Mouse (Mus musculus) liver, embryonic 12.5 days (tissue): ENCODE measurements around the gene Rnf123. TPM values are rescaled to one million over a fixed set of nuclear protein-coding genes. Genes with fewer than 3 reads are reported as not detected.
A peak's percentile ranks its signal among the peaks of the same experiment; 100 is the strongest.

ENCODE experiments used
- ATAC-seq: fragments of 200-750 bp; cut with Nextera tagmentation; 2 replicates; pipeline ENCODE4 v1.8.0; 2017; ENCODE audit warnings: moderate number of reproducible peaks, mild to moderate bottlenecking, moderate library complexity
- H3K27ac ChIP-seq: fragments of 300-500 bp; sonication (generic); 2 replicates; pipeline ENCODE4 v1.5.1; 2016; ENCODE audit warnings: mild to moderate bottlenecking
- H3K27me3 ChIP-seq: fragments of 300-500 bp; sonication (generic); replicated peaks from 2 replicates; pipeline ENCODE4 v1.6.1; 2016; ENCODE audit warnings: mild to moderate bottlenecking, moderate library complexity
- H3K36me3 ChIP-seq: fragments of 300-500 bp; sonication (generic); 2 replicates; pipeline ENCODE4 v1.6.1; 2016; ENCODE audit warnings: mild to moderate bottlenecking, moderate library complexity
- H3K4me1 ChIP-seq: fragments of 300-500 bp; sonication (generic); 2 replicates; pipeline ENCODE4 v1.6.1; 2016
- H3K4me2 ChIP-seq: fragments of 300-500 bp; sonication (generic); 2 replicates; pipeline ENCODE4 v1.6.1; 2016; ENCODE audit warnings: mild to moderate bottlenecking, moderate library complexity
- H3K4me3 ChIP-seq: fragments of 300-500 bp; sonication (generic); 2 replicates; pipeline ENCODE4 v1.5.1; 2016; ENCODE audit warnings: mild to moderate bottlenecking, moderate library complexity
- H3K9ac ChIP-seq: fragments of 300-500 bp; sonication (generic); 2 replicates; pipeline ENCODE4 v1.6.1; 2016; ENCODE audit warnings: mild to moderate bottlenecking, moderate library complexity
- H3K9me3 ChIP-seq: fragments of 300-500 bp; sonication (generic); replicated peaks from 2 replicates; pipeline ENCODE4 v1.6.1; 2016; ENCODE audit warnings: mild to moderate bottlenecking, moderate library complexity
- WGBS: fragments of 180-500 bp; shearing (Covaris S2); methylation state at CpG from one replicate; pipeline ENCODE4 v1.1.7; 2016; ENCODE audit not compliant: insufficient replicate concordance; 5-methylcytosine and 5-hydroxymethylcytosine counted together
- polyA plus RNA-seq: library from polyadenylated mRNA; unstranded; fragments of >200 nt; fragmentation: Nextera tagmentation; extraction: Ambion mirVana; gene quantifications from 2 replicates; pipeline ENCODE4 v1.2.1, GENCODE M21; 2016

Rnf123 gene
- polyA plus RNA-seq, 1 experiment from 2014 or later = 96.6 TPM

- peak overlapping the region; percentile 91 for H3K27ac ChIP-seq
- H3K4me3 ChIP-seq = peak overlapping the region; percentile 79
- 0 out of 2 replicates have a peak, but pooled peaks have one; percentile 1 for ATAC-seq
- WGBS = 1% methylated on average over 19 of the region's 19 CpGs
- no peaks in the 10 kb centered on the region for H3K27me3 ChIP-seq
- H3K4me2 ChIP-seq = peak overlapping the region; percentile 94
- H3K36me3 ChIP-seq = peaks cover 68% of the 10 kb centered on the region
- H3K9ac ChIP-seq = peak overlapping the region; percentile 73
- peaks cover 66% of the 10 kb centered on the region for H3K4me1 ChIP-seq
- H3K9me3 ChIP-seq = no peaks in the 10 kb centered on the region
These were observed 34.6 kb downstream of the Rnf123 start for GRCm38 (mm10) chr9:108048566-108048955.

DNA sequence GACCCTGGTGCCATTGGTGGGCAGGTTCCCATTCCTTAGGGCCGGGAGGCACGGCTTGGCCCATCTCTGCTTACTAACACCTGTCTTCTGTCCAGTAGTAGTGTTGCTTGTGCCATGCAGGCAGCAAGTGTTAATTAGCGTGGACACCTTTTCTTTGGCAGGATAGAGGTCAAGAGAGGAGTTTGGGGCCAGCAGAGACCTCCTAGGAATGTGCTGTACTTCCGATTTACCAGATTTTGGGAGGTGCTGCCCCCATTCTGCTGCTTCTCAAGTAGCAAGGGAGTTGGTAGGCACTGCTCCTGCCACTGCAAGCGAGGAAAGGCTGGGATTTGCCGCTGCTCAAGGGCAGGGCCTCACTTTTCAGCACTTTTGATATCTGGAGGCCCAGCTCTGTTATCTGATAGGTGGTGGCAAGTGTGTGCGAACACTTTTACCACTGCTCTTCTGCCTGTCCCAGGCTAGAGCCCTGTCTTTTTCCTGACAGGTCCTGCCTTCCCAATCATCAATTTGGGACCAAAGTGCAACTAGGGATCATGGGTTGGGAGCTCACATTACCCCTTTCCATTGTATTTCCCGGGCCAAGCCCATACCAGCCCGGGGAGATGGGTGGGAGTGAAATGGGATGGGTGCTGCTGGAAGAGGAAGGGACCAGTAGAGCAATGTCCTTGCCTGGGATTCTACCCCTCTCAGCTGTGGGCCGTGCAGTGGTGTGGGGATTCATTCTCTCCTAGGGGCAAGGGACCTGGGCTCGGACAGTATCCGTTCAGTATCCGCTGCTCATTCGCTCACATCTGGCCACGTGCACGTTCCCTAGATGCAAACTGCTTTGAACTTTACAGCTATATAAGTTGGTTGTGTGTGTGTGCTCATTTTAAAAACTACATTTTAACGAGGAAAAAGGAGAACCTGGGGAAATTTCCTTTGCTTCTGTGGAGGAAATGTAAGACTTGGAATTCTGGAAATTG is 35.3 kb downstream of the Rnf123 start:
- H3K27me3 ChIP-seq = no peaks in the 10 kb centered on the region
- H3K36me3 ChIP-seq = peaks cover 70% of the 10 kb centered on the region
- H3K9ac ChIP-seq = peak overlapping the region; percentile 73
- WGBS = 36% methylated on average over 17 of the region's 17 CpGs
- H3K4me1 ChIP-seq = peaks cover 59% of the 10 kb centered on the region
- peak overlapping the region; percentile 79 for H3K4me3 ChIP-seq
- no peak; the same call in 1 of the 2 replicates for ATAC-seq
- no peaks in the 10 kb centered on the region for H3K9me3 ChIP-seq
- peak overlapping the region; percentile 94 for H3K4me2 ChIP-seq
- peak overlapping the region; percentile 91 for H3K27ac ChIP-seq

GRCm38 (mm10) chr9:108046582-108046981 is 36.6 kb downstream of the Rnf123 start:
- Histone ChIP-seq H3K4me3 (no peak overlapping the region), H3K4me1 (peaks cover 47% of the 10 kb centered on the region), H3K4me2 (peak overlapping the region; percentile 94), H3K9me3 (no peaks in the 10 kb centered on the region), H3K9ac (0 out of 2 replicates have a peak overlapping the region, but pooled peaks have one; percentile 14), H3K27ac (peak overlapping the region; percentile 91), H3K36me3 (peaks cover 72% of the 10 kb centered on the region), H3K27me3 (no peaks in the 10 kb centered on the region)
- no peak for ATAC-seq
- 86% methylated on average over 4 of the region's 4 CpGs for WGBS

GRCm38 (mm10) chr9:108044751-108045492 is 38.2 kb downstream of the Rnf123 start:
- Histone ChIP-seq H3K4me3 (no peak overlapping the region), H3K27me3 (no peaks in the 10 kb centered on the region), H3K27ac (no peak overlapping the region), H3K4me2 (no peak overlapping the region), H3K9me3 (no peaks in the 10 kb centered on the region), H3K4me1 (peaks cover 38% of the 10 kb centered on the region), H3K36me3 (peaks cover 71% of the 10 kb centered on the region), H3K9ac (no peak overlapping the region)
- no peak for ATAC-seq
- 93% methylated on average over 8 of the region's 8 CpGs for WGBS

GRCm38 (mm10) chr9:108035331-108036156 is 47.6 kb downstream of the Rnf123 start:
- no peaks in the 10 kb centered on the region for H3K9me3 ChIP-seq
- no peak overlapping the region for H3K4me3 ChIP-seq
- H3K4me2 ChIP-seq = no peak overlapping the region
- H3K36me3 ChIP-seq = peaks cover 88% of the 10 kb centered on the region
- H3K27me3 ChIP-seq = no peaks in the 10 kb centered on the region
- no peak overlapping the region for H3K27ac ChIP-seq
- 89% methylated on average over 2 of the region's 2 CpGs for WGBS
- H3K4me1 ChIP-seq = peaks cover 16% of the 10 kb centered on the region
- ATAC-seq = peak; percentile 35; the same call in 1 of the 2 replicates
- no peak overlapping the region for H3K9ac ChIP-seq

GRCm38 (mm10) chr9:108032126-108032525 is 51.0 kb downstream of the Rnf123 start:
- 95% methylated on average over 5 of the region's 5 CpGs for WGBS

GRCm38 (mm10) chr9:108027867-108028266 is 55.3 kb downstream of the Rnf123 start:
- H3K27me3 ChIP-seq = no peaks in the 10 kb centered on the region
- H3K9ac ChIP-seq = no peak overlapping the region
- H3K9me3 ChIP-seq = no peaks in the 10 kb centered on the region
- ATAC-seq = no peak
- no peaks in the 10 kb centered on the region for H3K4me1 ChIP-seq
- 91% methylated on average over 3 of the region's 3 CpGs for WGBS
- H3K4me2 ChIP-seq = no peak overlapping the region
- no peak overlapping the region for H3K4me3 ChIP-seq
- H3K36me3 ChIP-seq = peaks cover 91% of the 10 kb centered on the region
- H3K27ac ChIP-seq = no peak overlapping the region

More at GRCm38 (mm10) chr9:108032126-108032525, 51.0 kb downstream of the Rnf123 start:
- Histone ChIP-seq H3K4me1 (peaks cover 16% of the 10 kb centered on the region), H3K4me3 (no peak overlapping the region), H3K4me2 (no peak overlapping the region), H3K9me3 (no peaks in the 10 kb centered on the region), H3K27me3 (no peaks in the 10 kb centered on the region), H3K36me3 (peaks cover 87% of the 10 kb centered on the region), H3K27ac (no peak overlapping the region), H3K9ac (no peak overlapping the region)
- no peak for ATAC-seq

- Histone ChIP-seq H3K4me1 (peaks cover 2% of the 10 kb centered on the region; the same call in 1 of the 2 replicates), H3K4me3 (no peak overlapping the region), H3K9me3 (no peaks in the 10 kb centered on the region), H3K9ac (no peak overlapping the region), H3K27me3 (no peaks in the 10 kb centered on the region), H3K36me3 (peaks cover 79% of the 10 kb centered on the region), H3K4me2 (no peak overlapping the region), H3K27ac (no peak overlapping the region)
- WGBS = 88% methylated on average over 3 of the region's 3 CpGs
- ATAC-seq = no peak
These were observed 56.6 kb downstream of the Rnf123 start for GRCm38 (mm10) chr9:108026584-108026983.

DNA sequence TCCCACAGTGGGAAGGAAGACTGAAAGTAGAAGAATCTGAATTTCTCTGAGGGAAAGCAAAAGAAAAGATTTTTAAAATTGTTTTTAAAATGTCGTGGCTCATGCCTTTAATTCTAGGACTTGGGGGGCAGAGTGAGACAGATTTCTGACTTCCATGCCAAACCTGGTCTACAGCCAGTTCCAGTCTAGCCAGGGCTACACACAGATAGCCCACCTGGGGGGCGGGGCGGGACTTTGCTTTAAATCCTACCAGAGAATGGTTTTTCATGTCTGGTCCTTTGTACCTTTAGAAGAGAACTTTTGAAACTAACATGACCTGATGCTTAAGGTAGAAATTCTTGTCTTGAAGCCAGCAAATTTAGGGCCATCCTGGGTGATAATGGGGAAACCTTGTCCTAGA is 59.9 kb downstream of the Rnf123 start:
- Histone ChIP-seq H3K4me2 (no peak overlapping the region), H3K27me3 (no peaks in the 10 kb centered on the region), H3K9me3 (no peaks in the 10 kb centered on the region), H3K27ac (no peak overlapping the region), H3K9ac (no peak overlapping the region), H3K4me3 (no peak overlapping the region), H3K4me1 (peaks cover 11% of the 10 kb centered on the region; the same call in 1 of the 2 replicates), H3K36me3 (peaks cover 53% of the 10 kb centered on the region)
- 78% methylated on average over 3 of the region's 3 CpGs for WGBS
- no peak for ATAC-seq

GRCm38 (mm10) chr9:108020741-108021140 is 62.4 kb downstream of the Rnf123 start:
- Histone ChIP-seq H3K27ac (no peak overlapping the region), H3K4me2 (no peak overlapping the region), H3K9ac (no peak overlapping the region), H3K9me3 (no peaks in the 10 kb centered on the region), H3K36me3 (peaks cover 42% of the 10 kb centered on the region), H3K4me1 (peaks cover 11% of the 10 kb centered on the region; the same call in 1 of the 2 replicates), H3K4me3 (no peak overlapping the region), H3K27me3 (no peaks in the 10 kb centered on the region)
- WGBS = 87% methylated on average over 1 of the region's 1 CpGs
- no peak for ATAC-seq

GRCm38 (mm10) chr9:108017127-108017526 is 66.0 kb downstream of the Rnf123 start:
- no peak overlapping the region for H3K27ac ChIP-seq
- H3K36me3 ChIP-seq = peaks cover 49% of the 10 kb centered on the region
- WGBS = 80% methylated on average over 3 of the region's 3 CpGs
- no peak for ATAC-seq
- no peaks in the 10 kb centered on the region for H3K27me3 ChIP-seq
- no peak overlapping the region for H3K4me3 ChIP-seq
- H3K9me3 ChIP-seq = no peaks in the 10 kb centered on the region
- peaks cover 14% of the 10 kb centered on the region; the same call in 1 of the 2 replicates for H3K4me1 ChIP-seq
- H3K4me2 ChIP-seq = no peak overlapping the region
- no peak overlapping the region for H3K9ac ChIP-seq
